Comparison of ENCODE assay signal across 8 mouse cellular contexts in the genomic region with DNA sequence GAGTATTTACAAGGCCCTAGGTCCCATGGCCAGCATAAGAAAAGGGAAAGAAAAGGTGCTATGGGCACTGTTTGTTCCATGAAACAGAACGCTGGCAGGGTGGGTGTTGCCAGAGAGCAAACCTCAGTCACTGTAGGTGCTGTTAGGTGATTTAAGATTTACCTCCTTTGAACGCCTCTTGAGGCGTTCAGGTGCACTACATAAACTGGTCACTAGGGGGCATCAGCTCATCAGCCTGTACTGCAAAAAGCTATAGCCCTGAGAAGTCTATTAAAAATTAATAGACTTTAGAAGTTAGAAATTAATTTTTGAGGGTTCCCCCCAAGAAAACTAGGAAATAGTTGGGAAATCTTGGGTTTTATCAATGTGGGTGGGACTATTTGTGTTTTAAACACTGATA. TPM values are rescaled to one million over a fixed set of nuclear protein-coding genes. Genes with fewer than 3 reads are reported as not detected.
DNase-seq lines count a peak whose midpoint lies in the region.

No protein-coding gene starts in this region.

- intact Hi-C loops in gastrocnemius, postnatal 14 days (cut with DNase I; ENCODE audit: low total_unique reads), result loop anchor here (2.0 to 5.0 kb wide), 2 partner anchors 424 to 454 kb away; no protein-coding TSS in a partner anchor

- DNase-seq in A20 (ENCODE audit: low read depth, low spot score), result peak; percentile 84
- DNase-seq in ES-CJ7 (ENCODE audit: low read depth, low spot score), result peak; percentile 84
- peak; percentile 82 for DNase-seq in cerebellum, adult 8-10 months
- DNase-seq in gastrocnemius, postnatal 14 days, result peak; percentile 65
- DNase-seq in layer of hippocampus, adult 18-20 months (ENCODE audit: low spot score in 2 of 2), result peak; percentile 52 to 89
- DNase-seq in lung, postnatal 10 days, result peak; percentile 86
- peak; percentile 66 to 76 for DNase-seq in right cerebral cortex, postnatal 36 days (ENCODE audit: low spot score in 2 of 2)
- peak; percentile 68 for DNase-seq in yolk sac, embryonic 10.5 days (ENCODE audit: low spot score)

RNA-seq across cellular contexts. Expression of a gene that starts 3.0 kb away (rescaled TPM):
- total RNA-seq in gastrocnemius, postnatal 14 days (2021), result 1 to 10 TPM; 6.2 to 6.4 TPM
- 10 to 100 TPM; 16.7 to 20.5 TPM for total RNA-seq in layer of hippocampus, adult 18-20 months (2021)

RNA-seq across cellular contexts. Expression of a gene that starts 30.0 kb away (rescaled TPM):
- total RNA-seq in gastrocnemius, postnatal 14 days (2021), result 10 to 100 TPM; 43.8 to 49.0 TPM
- 100 to 1,000 TPM; 154 to 161 TPM for total RNA-seq in layer of hippocampus, adult 18-20 months (2021)

Comparison
In these comparisons a context has a peak if more than half of its experiments do, and no peak if none do; other contexts are left out.
1. Peak in every context shown above with its lines: DNase-seq.